Mouse (Mus musculus) limb, embryonic 12.5 days (tissue): ENCODE measurements around the gene Npas1. TPM values are rescaled to one million over a fixed set of nuclear protein-coding genes. Genes with fewer than 3 reads are reported as not detected.

Experiments
- ATAC-seq: fragments of 200-750 bp; cut with Nextera tagmentation; 2 replicates; pipeline ENCODE4 v1.8.0; 2017; ENCODE audit warnings: low read depth, moderate TSS enrichment; ENCODE audit not compliant: insufficient number of reproducible peaks, insufficient read depth, low FRiP score, low TSS enrichment
- H3K27ac ChIP-seq: fragments of 300-500 bp; sonication (generic); 2 replicates; pipeline ENCODE4 v1.5.1; 2016; ENCODE audit warnings: mild to moderate bottlenecking, moderate library complexity
- H3K27me3 ChIP-seq: fragments of 300-500 bp; sonication (generic); 2 replicates; pipeline ENCODE4 v1.6.1; 2016; ENCODE audit warnings: mild to moderate bottlenecking, moderate library complexity
- H3K36me3 ChIP-seq: fragments of 300-500 bp; sonication (generic); 2 replicates; pipeline ENCODE4 v1.6.1; 2016; ENCODE audit warnings: mild to moderate bottlenecking, moderate library complexity
- H3K4me1 ChIP-seq: fragments of 300-500 bp; sonication (generic); replicated peaks from 2 replicates; pipeline ENCODE4 v1.6.1; 2016
- H3K4me2 ChIP-seq: fragments of 300-500 bp; sonication (generic); 2 replicates; pipeline ENCODE4 v1.6.1; 2016; ENCODE audit warnings: mild to moderate bottlenecking, moderate library complexity
- H3K4me3 ChIP-seq: fragments of 300-500 bp; sonication (generic); replicated peaks from 2 replicates; pipeline ENCODE4 v1.5.1; 2016; ENCODE audit warnings: mild to moderate bottlenecking
- H3K9ac ChIP-seq: fragments of 300-500 bp; sonication (generic); replicated peaks from 2 replicates; pipeline ENCODE4 v1.6.1; 2016; ENCODE audit warnings: mild to moderate bottlenecking, moderate library complexity
- H3K9me3 ChIP-seq: fragments of 300-500 bp; sonication (generic); 2 replicates; pipeline ENCODE4 v1.6.1; 2016; ENCODE audit warnings: mild to moderate bottlenecking, moderate library complexity
- WGBS: fragments of 180-500 bp; shearing (Covaris S2); methylation state at CpG from one replicate; pipeline ENCODE4 v1.1.7; 2016; 5-methylcytosine and 5-hydroxymethylcytosine counted together
- polyA plus RNA-seq: library from polyadenylated mRNA; unstranded; fragments of >200 nt; fragmentation: Nextera tagmentation; extraction: Ambion mirVana; gene quantifications from 2 replicates; pipeline ENCODE4 v1.2.1, GENCODE M21; 2016

Gene Npas1
- polyA plus RNA-seq, 1 experiment from 2014 or later, result 0.44 TPM

- 43% methylated on average over 2 of the region's 2 CpGs for WGBS
- no peak overlapping the region for H3K4me2 ChIP-seq
- ATAC-seq, result no peak
- H3K4me3 ChIP-seq, result no peak overlapping the region
- no peaks in the 10 kb centered on the region for H3K4me1 ChIP-seq
- H3K9me3 ChIP-seq, result no peaks in the 10 kb centered on the region
- no peaks in the 10 kb centered on the region for H3K27me3 ChIP-seq
- H3K27ac ChIP-seq, result no peak overlapping the region
- H3K9ac ChIP-seq, result no peak overlapping the region
- peaks cover 34% of the 10 kb centered on the region for H3K36me3 ChIP-seq
Observed at GRCm38 (mm10) chr7:16493361-16493760, 15.8 kb upstream of the Npas1 start.

GRCm38 (mm10) chr7:16492211-16492610, 14.7 kb upstream of the Npas1 start:
- Histone ChIP-seq H3K27me3 (no peaks in the 10 kb centered on the region), H3K4me2 (no peak overlapping the region), H3K9me3 (no peaks in the 10 kb centered on the region), H3K4me1 (no peaks in the 10 kb centered on the region), H3K27ac (no peak overlapping the region), H3K9ac (no peak overlapping the region), H3K4me3 (no peak overlapping the region), H3K36me3 (peaks cover 23% of the 10 kb centered on the region)
- 63% methylated on average over 3 of the region's 3 CpGs for WGBS
- ATAC-seq, result no peak

GRCm38 (mm10) chr7:16491759-16492158, 14.2 kb upstream of the Npas1 start:
- 36% methylated on average over 3 of the region's 3 CpGs for WGBS

GRCm38 (mm10) chr7:16489948-16490347, 12.4 kb upstream of the Npas1 start:
- Histone ChIP-seq H3K9ac (no peak overlapping the region), H3K36me3 (no peaks in the 10 kb centered on the region), H3K27ac (no peak overlapping the region), H3K9me3 (no peaks in the 10 kb centered on the region), H3K4me1 (no peaks in the 10 kb centered on the region), H3K4me3 (no peak overlapping the region), H3K27me3 (no peaks in the 10 kb centered on the region), H3K4me2 (no peak overlapping the region)
- no peak for ATAC-seq
- 86% methylated on average over 9 of the region's 9 CpGs for WGBS

More at GRCm38 (mm10) chr7:16491759-16492158, 14.2 kb upstream of the Npas1 start:
- Histone ChIP-seq H3K9me3 (no peaks in the 10 kb centered on the region), H3K27ac (no peak overlapping the region), H3K9ac (no peak overlapping the region), H3K36me3 (peaks cover 18% of the 10 kb centered on the region), H3K4me2 (no peak overlapping the region), H3K4me1 (no peaks in the 10 kb centered on the region), H3K4me3 (no peak overlapping the region), H3K27me3 (no peaks in the 10 kb centered on the region)
- ATAC-seq, result no peak

- H3K36me3 ChIP-seq, result no peaks in the 10 kb centered on the region
- H3K4me3 ChIP-seq, result no peak overlapping the region
Observed at GRCm38 (mm10) chr7:16488816-16489215, 11.3 kb upstream of the Npas1 start.

GRCm38 (mm10) chr7:16476600-16476989, 933 bp downstream of the Npas1 start:
- Histone ChIP-seq H3K9me3 (0 out of 2 replicates have a peak, but pooled peaks cover 8% of the 10 kb centered on the region), H3K27me3 (peaks cover 70% of the 10 kb centered on the region), H3K4me3 (peak overlapping the region; percentile 37), H3K4me2 (peak overlapping the region; percentile 54), H3K9ac (no peak overlapping the region), H3K27ac (no peak overlapping the region), H3K4me1 (peaks cover 25% of the 10 kb centered on the region), H3K36me3 (no peaks in the 10 kb centered on the region)
- under 1% methylated on average over 34 of the region's 34 CpGs for WGBS
- no peak for ATAC-seq

More at GRCm38 (mm10) chr7:16488816-16489215, 11.3 kb upstream of the Npas1 start:
- no peaks in the 10 kb centered on the region for H3K4me1 ChIP-seq
- no peak overlapping the region for H3K27ac ChIP-seq
- H3K27me3 ChIP-seq, result no peaks in the 10 kb centered on the region
- H3K9me3 ChIP-seq, result no peaks in the 10 kb centered on the region
- H3K4me2 ChIP-seq, result no peak overlapping the region
- no peak overlapping the region for H3K9ac ChIP-seq
- ATAC-seq, result no peak

- 2% methylated on average over 58 of the region's 59 CpGs for WGBS
- H3K4me3 ChIP-seq, result peak overlapping the region; percentile 37
- no peak for ATAC-seq
- H3K9ac ChIP-seq, result no peak overlapping the region
- peak overlapping the region; percentile 54 for H3K4me2 ChIP-seq
- no peaks in the 10 kb centered on the region for H3K36me3 ChIP-seq
- H3K4me1 ChIP-seq, result peaks cover 25% of the 10 kb centered on the region
- 0 out of 2 replicates have a peak, but pooled peaks cover 8% of the 10 kb centered on the region for H3K9me3 ChIP-seq
- H3K27me3 ChIP-seq, result peaks cover 76% of the 10 kb centered on the region
- no peak overlapping the region for H3K27ac ChIP-seq
Observed at GRCm38 (mm10) chr7:16475764-16476599, 1.5 kb downstream of the Npas1 start.

GRCm38 (mm10) chr7:16475321-16475720, 2.2 kb downstream of the Npas1 start:
- no peak overlapping the region for H3K27ac ChIP-seq
- H3K4me1 ChIP-seq, result peaks cover 25% of the 10 kb centered on the region
- H3K27me3 ChIP-seq, result peaks cover 83% of the 10 kb centered on the region
- no peak for ATAC-seq
- no peaks in the 10 kb centered on the region for H3K36me3 ChIP-seq
- H3K9ac ChIP-seq, result no peak overlapping the region
- 0 out of 2 replicates have a peak, but pooled peaks cover 8% of the 10 kb centered on the region for H3K9me3 ChIP-seq
- peak overlapping the region; percentile 54 for H3K4me2 ChIP-seq
- H3K4me3 ChIP-seq, result peak overlapping the region; percentile 37; the same call in 1 of the 2 replicates
- 4% methylated on average over 23 of the region's 23 CpGs for WGBS

GRCm38 (mm10) chr7:16474445-16474844, 3.1 kb downstream of the Npas1 start:
- Histone ChIP-seq H3K9ac (0 out of 2 replicates have a peak overlapping the region, but pooled peaks have one; percentile 23), H3K27me3 (peaks cover 92% of the 10 kb centered on the region), H3K27ac (no peak overlapping the region), H3K9me3 (0 out of 2 replicates have a peak, but pooled peaks cover 11% of the 10 kb centered on the region), H3K4me3 (peak overlapping the region; percentile 33), H3K4me1 (peaks cover 25% of the 10 kb centered on the region), H3K4me2 (peak overlapping the region; percentile 50), H3K36me3 (no peaks in the 10 kb centered on the region)
- no peak for ATAC-seq
- WGBS, result 6% methylated on average over 33 of the region's 33 CpGs

- no peak for ATAC-seq
- Histone ChIP-seq H3K4me2 (no peak overlapping the region), H3K9me3 (0 out of 2 replicates have a peak, but pooled peaks cover 11% of the 10 kb centered on the region), H3K36me3 (no peaks in the 10 kb centered on the region), H3K9ac (no peak overlapping the region), H3K4me1 (peaks cover 25% of the 10 kb centered on the region), H3K27me3 (peaks cover 96% of the 10 kb centered on the region), H3K4me3 (no peak overlapping the region), H3K27ac (no peak overlapping the region)
- 32% methylated on average over 8 of the region's 8 CpGs for WGBS
Observed at GRCm38 (mm10) chr7:16473847-16474246, 3.7 kb downstream of the Npas1 start.

GRCm38 (mm10) chr7:16472116-16472709, 5.3 kb downstream of the Npas1 start:
- 4% methylated on average over 17 of the region's 17 CpGs for WGBS
- no peak for ATAC-seq
- H3K4me1 ChIP-seq, result peaks cover 25% of the 10 kb centered on the region
- no peaks in the 10 kb centered on the region for H3K36me3 ChIP-seq
- H3K4me2 ChIP-seq, result no peak overlapping the region
- no peak overlapping the region for H3K9ac ChIP-seq
- H3K9me3 ChIP-seq, result 0 out of 2 replicates have a peak, but pooled peaks cover 11% of the 10 kb centered on the region
- no peak overlapping the region for H3K27ac ChIP-seq
- H3K4me3 ChIP-seq, result no peak overlapping the region
- H3K27me3 ChIP-seq, result peaks cover 92% of the 10 kb centered on the region
